7 mouse cellular contexts compared by ENCODE assay signal in genomic region chr1:163313921-163314725, GRCm38 (mm10). TPM values are rescaled to one million over a fixed set of nuclear protein-coding genes. Genes with fewer than 3 reads are reported as not detected.
A peak's percentile ranks its signal among the peaks of the same experiment; 100 is the strongest.
DNase-seq lines count a peak whose midpoint lies in the region; ATAC-seq and TF ChIP-seq lines count a peak whose summit lies in the region.

No protein-coding gene starts in this region.

- H3K36me3 ChIP-seq in forebrain, embryonic 10.5 days (replicated peaks): no peaks in the 10 kb centered on the region
- H3K36me3 ChIP-seq in intestine, embryonic 15.5 days: no peaks in the 10 kb centered on the region
- H3K36me3 ChIP-seq in liver, postnatal 0 days (replicated peaks; ENCODE audit: insufficient read depth, low read length): no peaks in the 10 kb centered on the region

- H3K9ac ChIP-seq in intestine, embryonic 15.5 days: no peak overlapping the region
- no peak overlapping the region for H3K9ac ChIP-seq in liver, postnatal 0 days (replicated peaks)

- under 1% methylated on average over 21 of the region's 21 CpGs for WGBS in forebrain, embryonic 10.5 days
- WGBS in intestine, embryonic 15.5 days: under 1% methylated on average over 21 of the region's 21 CpGs
- WGBS in liver, postnatal 0 days (ENCODE audit: insufficient replicate concordance): under 1% methylated on average over 21 of the region's 21 CpGs

- TF ChIP-seq CTCF in liver, postnatal 0 days (IDR thresholded peaks at IDR 0.05; ENCODE audit: low read depth): no peak

- H3K4me3 ChIP-seq in brown adipose tissue, adult 24 weeks (ENCODE audit: insufficient read depth, low read depth, low read length): peak overlapping the region; percentile 65
- H3K4me3 ChIP-seq in forebrain, embryonic 10.5 days: peak overlapping the region; percentile 72
- peak overlapping the region; percentile 40 for H3K4me3 ChIP-seq in intestine, embryonic 15.5 days (replicated peaks)
- H3K4me3 ChIP-seq in liver, postnatal 0 days (ENCODE audit: low read depth, low read length): peak overlapping the region; percentile 26

- H3K27me3 ChIP-seq in forebrain, embryonic 10.5 days (ENCODE audit: poor library complexity, severe bottlenecking): peaks cover 74% of the 10 kb centered on the region
- H3K27me3 ChIP-seq in intestine, embryonic 15.5 days (replicated peaks): peaks cover 54% of the 10 kb centered on the region
- peaks cover 61% of the 10 kb centered on the region for H3K27me3 ChIP-seq in liver, postnatal 0 days (ENCODE audit: insufficient read depth, low read length)

- H3K4me1 ChIP-seq in brown adipose tissue, adult 24 weeks (ENCODE audit: control insufficient read depth, insufficient read depth, insufficient read length, low read length): no peaks in the 10 kb centered on the region
- peaks cover 68% of the 10 kb centered on the region for H3K4me1 ChIP-seq in forebrain, embryonic 10.5 days
- peaks cover 25% of the 10 kb centered on the region for H3K4me1 ChIP-seq in intestine, embryonic 15.5 days (replicated peaks)
- peaks cover 16% of the 10 kb centered on the region for H3K4me1 ChIP-seq in liver, postnatal 0 days (ENCODE audit: insufficient read depth)

- H3K4me2 ChIP-seq in intestine, embryonic 15.5 days (replicated peaks): peak overlapping the region; percentile 92
- H3K4me2 ChIP-seq in liver, postnatal 0 days (ENCODE audit: low read depth, low read length): peak overlapping the region; percentile 58

- peak; percentile 52; the same call in 1 of the 2 replicates for ATAC-seq in intestine, embryonic 15.5 days
- ATAC-seq in liver, postnatal 0 days: no peak

- no peak overlapping the region for H3K27ac ChIP-seq in brown adipose tissue, adult 24 weeks (replicated peaks; ENCODE audit: low read depth, low read length)
- peak overlapping the region; percentile 93 for H3K27ac ChIP-seq in forebrain, embryonic 10.5 days
- H3K27ac ChIP-seq in intestine, embryonic 15.5 days: no peak overlapping the region
- no peak overlapping the region for H3K27ac ChIP-seq in liver, postnatal 0 days (ENCODE audit: low read depth)

- H3K9me3 ChIP-seq in forebrain, embryonic 10.5 days: no peaks in the 10 kb centered on the region
- H3K9me3 ChIP-seq in intestine, embryonic 15.5 days: no peaks in the 10 kb centered on the region
- H3K9me3 ChIP-seq in liver, postnatal 0 days (ENCODE audit: low read length): no peaks in the 10 kb centered on the region

- no peak for TF ChIP-seq EP300 in liver, postnatal 0 days (IDR thresholded peaks at IDR 0.05; ENCODE audit: low read depth)

- DNase-seq in forebrain, embryonic 10.5 days (ENCODE audit: extremely low spot score, low spot score): peak; percentile 53
- DNase-seq in liver, postnatal 0 days: no peak
- no peak for DNase-seq in left cerebral cortex, adult 8-10 months (ENCODE audit: low spot score in 2 of 2)
- no peak for DNase-seq in thymus, postnatal 14 days
- DNase-seq in right cerebral cortex, postnatal 36 days (ENCODE audit: low spot score in 2 of 2): no peak

RNA-seq across cellular contexts. Expression of gene Prrx1, which starts 0.6 kb away (rescaled TPM):
- 10.2 and 10.3 TPM in 2 replicates for polyA plus RNA-seq in brown adipose tissue, adult 24 weeks (2012; ENCODE audit: insufficient read depth, insufficient read length, missing spikeins)
- 32.2 and 35.9 TPM in 2 replicates for polyA plus RNA-seq in forebrain, embryonic 10.5 days (2016; fragmentation: Nextera tagmentation; extraction: Ambion mirVana)
- 5.0 and 6.2 TPM in 2 replicates for polyA plus RNA-seq in intestine, embryonic 15.5 days (2015; fragmentation: Nextera tagmentation; extraction: Ambion mirVana)
- 0.13 and 0.37 TPM in 2 replicates for polyA plus RNA-seq in liver, postnatal 0 days (2015; fragmentation: Nextera tagmentation; extraction: Ambion mirVana)
- total RNA-seq in left cerebral cortex, adult 8-10 months (2022): 1 to 10 TPM; 3.9 to 6.3 (median 5.2) TPM
